Mouse (Mus musculus) heart, adult 9 months (tissue): ENCODE results near the gene Trpm2.
A peak's percentile ranks its signal among the peaks of the same experiment; 100 is the strongest.
"Not testable (repeated sequence)": the region's sequence is repeated elsewhere in the genome, so short reads cannot be mapped to it uniquely, and the experiment has no call there.

Source experiments
- DNase-seq, 2 experiments: peaks; one replicate each; pipeline ENCODE4 v3.0.0; 2022; ENCODE audit warnings: low spot score in 2 of 2

Gene Trpm2

DNA sequence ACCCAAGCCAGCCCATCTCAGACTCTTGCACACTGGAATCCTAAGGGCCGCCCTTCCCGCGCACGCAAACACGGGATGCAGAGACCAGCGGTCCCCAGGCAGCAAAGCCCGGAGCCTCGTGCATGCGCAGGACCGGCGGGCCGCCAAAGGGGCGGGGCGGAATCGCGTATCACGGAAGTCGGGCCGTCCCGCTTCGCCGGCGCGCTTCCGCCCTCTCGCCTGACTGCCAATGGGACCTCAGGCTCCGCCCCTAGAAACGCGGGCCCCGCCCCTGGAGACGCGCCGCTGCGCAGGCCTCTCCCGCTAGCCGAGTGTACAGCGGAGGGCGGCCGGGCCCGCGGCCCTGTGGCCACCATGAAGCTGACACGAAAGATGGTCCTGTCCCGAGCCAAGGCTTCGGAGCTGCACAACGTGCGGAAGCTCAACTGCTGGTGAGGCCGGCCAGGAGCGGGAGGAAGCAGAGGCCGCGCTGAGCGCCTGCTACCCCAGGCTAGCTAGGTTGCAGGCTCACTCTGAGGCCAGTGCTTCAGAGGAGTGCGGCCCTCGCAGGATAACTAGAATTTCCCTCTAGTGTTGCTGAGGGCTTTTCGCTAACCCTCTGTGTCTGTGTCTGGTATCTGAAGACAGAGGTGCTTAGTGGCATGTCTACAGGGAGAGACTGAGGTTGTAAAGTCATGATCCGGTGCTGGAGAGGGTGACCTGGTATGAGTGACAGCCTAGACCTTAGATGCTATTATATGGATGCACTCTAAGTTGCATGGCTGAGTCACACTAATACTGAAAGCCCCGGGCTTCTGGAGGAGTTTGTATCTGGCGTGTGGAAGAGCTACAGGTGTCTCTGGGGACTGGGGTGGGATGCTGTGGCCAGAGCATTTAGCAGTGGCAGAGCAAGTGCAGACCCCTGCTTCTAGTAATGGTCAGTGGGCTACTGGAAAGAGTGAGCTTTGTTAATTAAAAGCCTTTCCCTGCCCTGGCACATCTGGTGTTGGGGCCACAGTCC lies 8.3 kb upstream of the Trpm2 start, which contains the start of gene 1810043G02Rik:
TSS of gene 1810043G02Rik (plus strand) at position 174 of the 1,000 bp plus-strand sequence.
- DNase-seq = peak; percentile 97 to 99

DNA sequence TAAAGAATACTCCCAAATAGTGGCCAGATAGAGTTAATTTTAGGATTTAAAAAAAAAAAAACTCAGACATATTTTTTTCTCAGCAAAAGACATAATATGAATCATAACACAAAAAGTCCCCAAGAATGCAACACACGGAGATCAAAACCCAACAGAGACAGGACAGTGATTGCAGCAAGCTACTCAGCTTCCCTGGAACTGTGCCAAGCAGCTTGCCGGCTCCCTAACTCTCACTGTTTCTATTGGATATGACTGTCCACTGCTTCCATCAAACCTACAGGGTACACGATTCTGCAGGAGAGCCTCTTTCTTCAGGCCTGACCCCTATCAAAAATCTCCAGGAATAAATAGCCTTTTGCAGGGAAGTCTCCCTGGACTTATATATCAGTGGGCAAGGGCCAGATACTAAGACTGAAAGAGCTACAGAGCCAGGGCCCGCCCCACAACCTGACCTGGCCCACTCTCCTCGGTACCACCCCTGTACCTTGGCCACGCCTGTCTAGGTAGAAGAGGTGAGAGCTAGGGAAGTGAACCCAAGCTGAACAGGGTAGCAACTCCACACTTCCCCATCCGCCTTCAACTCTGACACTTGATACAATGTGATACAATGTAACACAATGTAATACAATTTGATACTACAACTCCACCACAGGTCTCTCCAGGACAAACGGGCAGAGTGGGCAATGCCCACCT lies 6.2 kb upstream of the Trpm2 start:
- DNase-seq = no peak

DNA sequence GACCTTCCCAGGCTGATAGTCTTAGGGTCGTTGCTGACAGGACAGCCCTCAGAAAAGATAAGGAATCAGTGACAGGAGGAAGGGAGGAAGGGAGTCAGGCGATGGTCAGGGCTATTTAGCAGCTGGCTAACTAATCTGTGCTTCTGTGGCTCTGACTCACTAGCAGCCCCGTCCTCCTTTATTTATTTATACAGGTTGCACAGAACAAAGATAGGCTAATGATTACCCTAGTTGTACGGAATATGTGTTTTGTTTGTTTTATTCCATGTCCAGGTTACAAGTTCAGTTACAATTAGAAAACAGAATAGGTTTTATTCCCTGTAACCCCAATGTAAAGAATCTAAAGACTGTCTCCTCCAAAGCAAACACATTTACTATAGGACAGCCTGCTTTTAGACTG lies 5.3 kb upstream of the Trpm2 start:
- DNase-seq = no peak

DNA sequence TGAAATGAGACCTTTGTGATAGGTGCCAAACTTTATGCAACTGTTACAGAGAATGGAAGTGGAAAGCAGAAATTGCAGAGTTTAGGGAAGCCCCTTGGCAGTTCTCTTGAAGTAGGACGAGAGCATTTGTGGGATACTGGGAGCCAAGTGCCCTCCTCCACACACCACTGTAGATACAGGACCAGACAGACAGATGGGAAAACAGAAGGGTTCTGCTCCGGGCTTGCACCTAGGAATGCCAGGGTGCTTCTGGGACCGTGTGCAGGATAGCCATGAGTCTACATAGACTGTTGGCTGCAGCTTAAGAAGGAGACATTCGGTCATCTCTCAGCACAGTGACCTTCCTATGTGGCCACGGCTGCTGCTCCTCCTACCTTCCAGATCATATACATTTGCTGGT lies 4.4 kb upstream of the Trpm2 start:
- no peak for DNase-seq

DNA sequence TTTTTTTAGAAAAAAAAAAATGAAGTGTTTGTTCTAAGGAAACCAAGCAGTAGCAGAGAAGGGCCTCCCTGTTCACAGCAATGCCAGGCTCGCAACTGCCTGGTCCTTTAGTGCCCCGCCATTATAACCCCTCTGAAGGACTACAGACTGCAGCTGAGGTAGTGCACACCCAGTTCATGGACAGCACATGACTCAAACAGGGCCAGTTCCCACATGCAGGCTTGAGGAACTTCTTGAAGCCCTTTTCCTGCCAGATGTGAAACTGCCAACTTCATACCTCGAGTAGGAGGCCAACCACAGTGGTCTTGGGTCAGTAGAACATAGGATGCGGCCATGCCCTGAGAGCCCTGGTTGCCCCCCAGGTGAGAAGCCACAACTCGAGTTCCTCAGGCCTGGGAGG lies 4.0 kb upstream of the Trpm2 start:
- DNase-seq = no peak

DNA sequence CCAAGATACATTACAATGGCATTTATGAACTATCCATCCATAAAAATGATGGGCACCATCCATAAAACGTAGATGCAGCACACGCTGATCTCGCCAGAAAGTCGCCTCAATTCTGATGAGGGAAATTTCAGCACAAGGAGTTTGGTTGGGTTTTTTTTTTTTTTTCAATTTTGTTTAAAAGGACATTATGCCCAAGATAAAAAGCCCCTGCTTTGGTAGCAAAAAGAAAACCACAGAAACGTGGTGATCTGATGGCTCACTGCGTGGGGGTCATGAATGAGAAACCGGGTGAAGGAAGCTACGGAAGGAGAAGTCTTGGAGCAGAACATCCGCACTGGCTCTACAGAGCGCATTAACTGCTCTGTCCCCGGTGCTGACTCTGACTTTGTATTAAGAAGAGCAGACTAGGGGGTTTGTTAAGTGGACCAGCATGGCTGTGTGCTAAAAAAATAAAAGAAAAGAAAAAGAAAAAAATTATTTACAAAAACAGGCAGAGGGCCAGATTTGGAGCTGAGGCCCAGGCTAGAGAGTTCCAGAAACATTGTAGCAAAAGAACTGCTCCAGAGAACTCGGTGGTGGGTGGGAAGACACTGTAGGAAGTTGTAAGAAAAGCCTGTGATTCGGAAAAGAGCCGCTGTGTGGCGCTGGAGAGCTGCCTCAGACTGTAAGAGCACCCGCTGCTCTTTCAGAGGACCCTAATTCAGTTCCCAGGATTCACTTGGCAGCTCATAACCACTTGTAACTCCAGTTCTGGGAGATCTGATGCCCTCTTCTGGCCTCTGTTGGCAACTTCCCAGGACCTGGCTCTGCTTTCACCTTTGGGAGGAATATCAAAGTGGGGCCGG lies 1.6 kb upstream of the Trpm2 start:
- DNase-seq = no peak

DNA sequence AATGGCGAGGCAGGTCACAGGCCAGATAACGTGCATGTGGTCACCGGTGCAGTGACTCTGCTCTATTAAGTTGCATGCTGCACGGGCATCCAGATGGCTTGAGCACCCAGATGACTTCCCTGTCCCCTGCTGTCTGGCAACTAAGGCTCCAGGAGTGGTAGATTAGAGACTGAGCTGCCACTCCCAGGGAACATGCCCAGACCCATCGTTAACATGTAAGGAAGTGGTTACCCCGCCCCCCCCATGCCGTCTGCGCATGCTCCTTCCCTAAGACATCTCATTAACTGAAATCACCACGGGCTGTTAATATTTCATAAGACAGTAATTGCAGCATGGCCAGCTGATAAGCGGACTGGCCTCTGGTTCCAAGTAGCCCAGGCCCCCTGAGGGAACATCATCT lies 828 bp upstream of the Trpm2 start:
- DNase-seq = no peak

DNA sequence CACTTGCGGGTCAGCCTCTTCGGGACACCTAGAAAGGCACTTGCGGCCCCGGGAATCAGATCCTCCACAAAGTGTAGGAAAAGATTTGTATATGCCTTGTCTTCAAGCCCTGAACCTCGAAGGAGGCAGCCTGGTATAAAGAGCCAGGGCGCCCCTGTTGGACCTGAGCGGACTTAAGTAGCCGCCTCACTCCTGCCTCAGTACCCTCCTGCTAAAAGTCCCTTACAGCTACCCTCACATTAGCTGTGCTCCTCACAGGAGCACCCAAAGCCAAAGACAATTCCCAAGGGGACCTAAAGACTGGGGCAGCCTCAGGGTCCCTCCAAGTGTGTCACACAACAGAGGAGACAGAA lies 414 bp downstream of the Trpm2 start:
- DNase-seq = no peak

DNA sequence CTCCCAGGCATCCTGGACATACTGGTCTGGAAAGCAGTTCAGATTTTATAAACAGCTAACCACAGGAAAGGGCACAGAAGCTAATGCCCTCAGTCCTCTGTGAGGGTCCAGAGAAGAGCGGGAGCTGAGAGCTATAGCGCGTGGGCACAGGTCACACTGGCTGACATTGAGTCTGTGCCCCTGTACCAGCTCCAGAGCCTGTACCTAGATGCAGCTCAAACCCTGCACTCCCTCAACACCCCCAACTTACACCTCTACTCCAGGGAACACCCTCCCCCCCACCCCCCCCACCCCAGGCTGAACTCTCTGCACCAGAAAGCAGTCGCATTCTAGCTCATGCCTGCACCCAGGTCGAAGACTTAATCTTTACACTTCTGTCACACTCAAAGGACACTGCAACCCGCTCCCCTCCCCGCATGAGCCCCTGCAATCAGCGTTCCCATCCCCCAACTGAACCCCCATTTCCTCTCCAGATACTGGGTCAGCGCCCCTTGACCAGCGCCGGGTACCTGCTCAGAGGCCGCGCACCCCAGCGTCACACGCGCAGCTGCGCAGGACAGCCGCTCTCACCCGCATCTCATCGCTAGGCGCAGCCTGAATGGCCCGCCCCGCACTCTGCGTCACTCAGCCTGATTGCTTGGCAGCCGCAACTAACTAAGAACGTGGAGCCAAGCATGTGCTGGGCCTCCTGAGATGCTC lies 940 bp downstream of the Trpm2 start:
- DNase-seq = no peak

DNA sequence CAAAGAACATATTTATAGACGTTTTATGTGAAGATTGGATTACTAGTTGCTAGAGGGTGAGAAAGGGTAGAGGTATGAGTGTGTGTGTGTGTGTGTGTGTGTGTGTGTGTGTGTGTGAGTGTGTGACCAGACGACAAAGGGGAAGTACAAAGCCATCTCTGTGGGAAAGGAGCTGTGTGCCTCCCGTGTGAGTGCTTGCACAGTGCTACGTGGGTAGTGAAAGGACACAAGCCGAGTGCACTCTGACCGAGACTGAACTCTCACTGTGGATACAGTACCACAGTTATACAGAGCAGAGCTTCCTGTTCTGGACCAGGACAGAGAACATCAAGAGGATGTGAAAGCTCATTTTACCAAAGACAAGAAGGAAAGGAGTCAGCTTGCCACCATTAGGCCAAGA lies 6.4 kb downstream of the Trpm2 start:
- DNase-seq = no peak

DNA sequence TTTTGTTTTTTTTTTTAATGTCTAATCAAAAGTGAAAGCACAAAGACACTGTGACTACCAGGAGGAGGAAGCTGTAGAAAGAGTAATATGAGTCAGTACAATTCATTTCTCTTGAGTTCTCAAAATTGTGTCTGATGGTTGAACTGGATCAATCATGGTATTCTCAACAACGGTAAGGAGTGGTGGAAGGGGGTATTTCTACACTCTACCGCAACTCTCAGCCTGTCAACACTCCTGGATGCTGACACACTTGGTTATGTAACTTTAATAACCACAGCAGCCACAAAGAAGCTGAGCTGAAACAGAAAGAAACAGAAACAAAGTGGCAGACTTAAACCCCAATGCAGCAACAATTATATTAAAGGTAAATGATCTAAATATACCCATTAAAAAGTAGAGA lies 7.6 kb downstream of the Trpm2 start:
- no peak for DNase-seq

DNA sequence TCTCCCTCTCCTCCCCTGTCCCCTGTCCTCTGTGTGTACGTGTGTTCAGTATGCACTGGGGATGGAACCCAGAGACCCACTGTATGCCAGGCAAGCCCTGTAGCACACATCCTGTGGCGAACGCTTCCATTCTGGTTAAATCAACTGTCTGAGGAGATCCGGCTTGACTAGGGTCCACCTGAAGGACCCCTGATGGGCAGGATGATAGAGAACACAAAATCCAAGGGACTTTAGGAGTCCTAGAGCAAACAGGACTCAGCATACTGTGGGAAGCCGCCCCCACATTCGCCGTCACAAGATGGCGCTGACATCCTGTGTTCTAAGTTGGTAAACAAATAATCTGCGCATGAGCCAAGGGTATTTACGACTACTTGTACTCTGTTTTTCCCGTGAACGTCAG lies 19.9 kb downstream of the Trpm2 start:
- not testable (repeated sequence) for DNase-seq

DNA sequence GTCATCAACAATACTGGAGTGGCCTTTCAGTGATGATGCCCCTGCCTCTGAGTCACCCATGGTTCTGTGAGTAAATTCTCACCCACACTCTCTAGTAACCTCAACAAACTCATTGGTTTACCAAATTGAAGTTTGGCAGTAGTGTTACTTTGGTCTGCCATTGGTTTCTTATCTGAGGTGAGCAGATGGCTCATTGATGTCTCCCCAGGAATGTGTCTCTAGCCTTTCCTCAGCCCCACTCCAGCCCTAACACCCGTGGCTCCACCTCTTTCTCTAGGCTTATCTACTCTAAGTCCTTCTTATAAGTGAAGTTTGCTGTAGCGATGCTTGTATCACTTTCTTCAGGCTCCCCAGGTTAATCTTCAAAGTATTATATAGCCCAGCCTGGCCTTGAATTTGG lies 30.7 kb downstream of the Trpm2 start:
- no peak for DNase-seq

DNA sequence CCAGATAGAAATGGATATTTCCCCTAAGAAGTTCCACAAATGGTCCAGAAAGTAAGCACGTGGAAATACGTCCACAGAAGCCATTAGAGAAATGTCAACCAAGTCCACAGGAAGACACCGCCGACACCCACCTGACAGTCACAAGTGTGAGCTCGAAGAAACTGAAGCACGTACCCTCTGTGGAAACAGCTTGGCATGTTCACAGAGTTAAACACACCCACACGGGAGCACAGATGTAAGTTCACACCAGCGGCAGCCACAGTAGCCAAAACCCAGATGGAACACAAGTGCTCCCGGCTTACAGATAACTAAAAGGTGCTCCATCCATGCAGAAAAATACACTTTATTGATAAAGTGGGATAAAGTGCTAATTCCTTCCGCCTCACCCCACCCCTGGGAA lies 43.0 kb downstream of the Trpm2 start:
- DNase-seq = no peak

DNA sequence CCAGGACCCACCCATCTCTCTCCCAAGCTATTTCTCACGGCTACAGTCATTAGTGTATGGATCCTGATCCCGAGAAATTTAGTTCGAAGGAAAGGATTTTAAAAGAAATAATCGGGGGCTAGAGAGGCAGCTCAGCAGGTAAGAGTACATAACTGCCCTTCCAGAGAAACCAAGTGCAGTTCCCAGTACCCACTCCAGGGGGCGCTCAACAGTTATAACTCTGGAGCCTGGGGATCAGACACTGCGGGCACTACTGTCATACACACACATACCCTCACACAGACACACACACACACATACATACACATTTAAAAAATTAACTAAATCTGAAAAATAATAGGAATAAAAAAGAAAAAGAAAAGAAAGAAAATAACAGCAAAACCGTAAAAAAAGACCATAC lies 44.2 kb downstream of the Trpm2 start:
- DNase-seq = peak in 1 of 2 experiments; percentile 36

DNA sequence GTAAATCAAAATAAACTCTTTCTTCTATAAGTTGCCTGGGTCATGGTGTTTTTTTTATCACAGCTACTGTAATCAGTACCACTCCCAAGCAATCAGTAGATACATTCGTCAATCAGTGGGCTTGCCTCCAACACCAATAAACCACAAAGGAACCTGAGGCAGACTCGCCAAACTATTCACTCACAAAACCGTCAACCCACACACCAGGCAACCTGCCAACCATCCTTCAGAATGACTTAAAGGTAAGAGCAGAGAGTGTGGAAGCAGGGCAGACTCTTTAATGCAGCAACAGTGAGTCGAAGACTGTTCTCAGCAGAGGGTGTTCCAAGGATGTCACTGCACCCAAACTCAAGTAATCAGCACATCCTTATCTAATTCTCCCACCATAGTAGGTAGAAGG lies 47.7 kb downstream of the Trpm2 start:
- no peak for DNase-seq

DNA sequence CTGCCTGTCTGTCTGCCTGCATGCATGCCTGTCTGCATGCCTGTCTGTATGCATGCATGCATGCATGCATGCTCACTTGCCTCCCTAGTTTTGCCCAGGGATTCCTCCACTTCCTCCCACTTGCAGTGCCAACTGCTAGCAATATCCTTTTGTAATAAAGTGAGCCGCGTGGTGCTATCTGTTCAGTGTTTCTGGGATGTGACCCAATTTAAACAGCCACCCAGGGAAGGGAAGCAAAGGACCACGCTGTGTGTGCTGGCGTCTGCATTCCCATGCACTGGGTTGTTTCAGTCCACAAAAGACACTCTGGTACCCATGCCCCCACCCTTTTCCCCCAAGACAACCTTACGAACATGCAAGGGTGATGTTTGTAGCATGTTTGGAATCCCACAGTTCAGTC lies 49.4 kb downstream of the Trpm2 start:
- no peak for DNase-seq

DNA sequence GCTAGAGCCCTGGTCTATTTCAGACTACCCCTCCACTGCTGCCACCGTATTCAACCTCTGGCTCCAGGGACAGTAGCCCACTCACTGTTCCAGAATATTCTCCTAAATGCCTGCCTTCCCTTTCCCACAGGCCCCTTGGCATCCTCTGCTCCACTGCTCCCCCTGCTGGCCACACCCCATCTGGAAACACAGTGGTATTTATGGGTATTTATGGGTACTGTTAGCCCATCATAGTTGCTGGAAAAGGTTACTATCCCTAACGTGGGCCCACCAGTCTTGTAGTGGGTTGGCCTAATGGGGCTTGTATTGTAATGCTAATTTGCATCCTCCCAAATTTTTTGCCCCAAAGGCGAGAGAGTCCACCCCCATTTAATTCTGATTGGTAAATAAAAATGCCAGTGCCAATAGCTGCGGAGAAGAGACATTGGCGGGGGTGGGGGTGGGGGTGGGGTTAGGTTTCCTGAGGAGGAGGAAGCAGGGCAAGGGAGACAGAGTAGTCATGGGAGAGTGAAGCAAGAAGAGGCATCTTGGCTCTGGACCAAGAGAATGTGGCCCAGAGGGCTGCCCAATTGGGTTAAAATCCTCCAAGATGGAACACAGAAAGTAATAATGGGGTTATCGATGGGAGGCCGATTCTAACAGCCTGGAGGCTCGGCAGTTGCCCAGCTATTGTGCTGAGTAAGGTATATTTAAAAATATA lies 53.6 kb downstream of the Trpm2 start:
- peak in 1 of 2 experiments; percentile 28 for DNase-seq

DNA sequence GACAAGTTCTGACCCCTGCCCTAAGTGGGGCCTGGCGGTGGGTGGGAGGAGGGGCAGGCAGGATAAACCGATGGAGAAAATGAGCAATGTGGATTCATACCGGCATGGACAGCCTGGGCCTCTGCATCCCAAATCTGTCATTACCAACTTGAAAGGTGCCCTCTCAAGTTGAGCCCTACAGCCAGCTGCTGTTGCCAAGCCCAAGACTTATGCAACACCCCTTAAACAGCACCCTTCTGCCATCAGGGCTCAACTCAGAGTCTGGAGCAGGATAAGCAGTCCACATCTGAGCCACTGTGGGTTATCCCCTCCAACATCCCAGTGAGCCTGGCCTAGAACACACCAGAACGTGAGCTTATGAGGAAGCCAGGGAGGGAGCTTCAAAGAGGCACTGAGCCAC lies 57.1 kb downstream of the Trpm2 start:
- peak; percentile 35 to 37 for DNase-seq

DNA sequence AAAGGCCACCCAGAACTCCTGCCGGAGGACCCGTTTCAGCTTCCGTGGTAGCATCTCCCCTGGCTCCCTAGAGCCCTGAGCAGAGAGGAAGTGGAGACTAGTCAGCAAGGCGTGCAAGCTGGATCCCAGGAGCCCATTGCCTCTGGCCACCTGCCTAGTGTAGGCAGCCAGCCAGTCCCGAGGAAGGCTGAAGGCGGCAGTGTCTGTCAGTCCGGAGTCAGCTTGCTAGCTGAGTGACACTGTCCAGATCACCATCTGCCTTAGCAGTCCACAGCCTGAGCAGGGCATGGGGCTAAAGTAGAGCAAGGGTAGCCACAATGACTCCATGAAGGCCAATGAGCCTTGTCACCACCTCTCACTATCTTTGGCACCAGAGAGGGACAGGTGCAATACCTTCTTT lies 57.8 kb downstream of the Trpm2 start:
- peak; percentile 84 to 85 for DNase-seq
